Mouse (Mus musculus) thymus, postnatal 0 days (tissue): ENCODE measurements at regions not wholly inside any gene's neighbourhood (a gene's known extent, or its start where the extent isn't known, plus 50 kb on each side); places are given as distances from the start of the nearest gene placed in this dataset.

ENCODE experiments used
- DNase-seq: peaks from one replicate; pipeline ENCODE4 v3.0.0-alpha.2; 2015; ENCODE audit warnings: low spot score

DNA sequence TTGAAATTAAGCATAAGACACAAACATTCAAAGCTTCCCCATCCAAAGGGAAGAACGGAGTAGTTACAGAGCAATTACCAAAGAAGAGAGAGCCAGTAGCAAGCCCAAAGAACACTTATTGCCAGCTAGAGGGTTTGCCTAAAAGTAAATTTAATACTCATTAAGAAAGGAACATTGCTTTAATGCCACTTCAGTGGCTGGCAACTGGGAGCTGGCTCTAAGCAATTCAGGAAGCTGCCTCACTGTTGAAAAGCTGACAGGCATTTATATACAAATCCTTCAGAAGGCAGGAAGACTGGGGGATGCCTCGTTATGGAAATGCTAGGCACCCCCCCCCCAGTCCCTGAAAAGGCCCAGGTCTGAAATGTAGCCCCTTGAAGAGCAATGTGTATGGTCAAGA, 310.6 kb upstream of the Id4 start:
- no peak for DNase-seq

GRCm38 (mm10) chr13:47951043-47951442, 310.0 kb upstream of the Id4 start:
- no peak for DNase-seq

DNA sequence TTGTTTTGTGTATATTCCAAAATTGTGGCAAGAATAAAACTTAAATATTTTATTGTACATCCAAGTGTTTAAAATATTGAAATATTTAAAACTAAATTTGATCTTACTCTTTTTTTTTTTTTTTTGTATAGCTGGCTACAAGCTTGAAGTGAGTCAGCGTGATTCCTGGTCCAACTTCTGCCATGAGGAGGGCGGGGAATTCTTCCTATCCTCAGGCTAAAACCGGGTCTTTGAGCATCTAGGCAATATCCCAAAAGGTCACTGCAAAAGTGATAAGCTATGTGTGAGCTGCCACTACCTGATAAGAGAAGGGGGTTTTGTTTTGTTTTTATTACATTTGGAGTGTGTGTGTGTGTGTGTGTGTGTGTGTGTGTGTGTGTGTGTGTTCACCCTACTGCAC, 308.1 kb upstream of the Id4 start:
- no peak for DNase-seq

- DNase-seq: no peak
Measured at GRCm38 (mm10) chr13:47953776-47954175, 307.3 kb upstream of the Id4 start.

- DNase-seq: no peak
Measured at GRCm38 (mm10) chr13:47955504-47955903, 305.5 kb upstream of the Id4 start.

DNA sequence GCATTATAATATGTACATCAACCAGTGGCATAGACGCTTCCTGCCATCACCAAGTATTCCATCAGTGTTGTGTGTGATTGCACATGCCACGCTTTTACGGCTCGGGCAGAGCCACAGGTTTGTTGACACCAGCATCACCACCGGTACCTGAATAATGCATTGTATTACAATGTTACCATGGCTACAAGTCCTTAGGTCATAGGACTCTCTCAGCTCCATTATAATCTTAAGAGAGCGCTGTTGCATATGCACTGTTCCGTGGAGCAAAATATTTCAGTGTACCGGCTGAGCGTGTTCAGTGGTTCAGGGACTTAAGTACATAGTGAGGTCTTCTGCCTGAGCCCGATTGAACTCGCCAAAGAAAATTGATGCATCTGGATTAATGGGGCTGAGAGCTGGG, 303.4 kb upstream of the Id4 start:
- DNase-seq: no peak

DNA sequence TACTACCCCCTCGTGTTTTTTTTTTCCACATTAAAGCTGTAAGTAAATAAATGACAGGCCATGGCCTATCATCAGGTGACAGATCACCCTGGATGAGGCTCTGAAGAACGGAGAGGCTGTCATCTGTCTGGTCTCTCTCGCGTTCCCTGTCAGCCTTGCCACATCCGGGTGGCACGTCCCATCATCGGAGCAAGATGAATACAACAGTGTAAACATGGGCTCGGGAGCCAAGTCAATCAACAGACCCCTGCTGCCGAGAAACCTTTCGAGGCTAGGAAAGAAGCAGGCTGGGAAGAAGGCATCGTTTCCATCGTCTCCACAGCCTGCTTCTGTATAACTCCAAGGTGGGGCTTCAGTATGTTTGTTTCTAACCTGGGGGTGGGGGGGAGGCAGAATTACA, 286.8 kb upstream of the Id4 start:
- DNase-seq: no peak

DNA sequence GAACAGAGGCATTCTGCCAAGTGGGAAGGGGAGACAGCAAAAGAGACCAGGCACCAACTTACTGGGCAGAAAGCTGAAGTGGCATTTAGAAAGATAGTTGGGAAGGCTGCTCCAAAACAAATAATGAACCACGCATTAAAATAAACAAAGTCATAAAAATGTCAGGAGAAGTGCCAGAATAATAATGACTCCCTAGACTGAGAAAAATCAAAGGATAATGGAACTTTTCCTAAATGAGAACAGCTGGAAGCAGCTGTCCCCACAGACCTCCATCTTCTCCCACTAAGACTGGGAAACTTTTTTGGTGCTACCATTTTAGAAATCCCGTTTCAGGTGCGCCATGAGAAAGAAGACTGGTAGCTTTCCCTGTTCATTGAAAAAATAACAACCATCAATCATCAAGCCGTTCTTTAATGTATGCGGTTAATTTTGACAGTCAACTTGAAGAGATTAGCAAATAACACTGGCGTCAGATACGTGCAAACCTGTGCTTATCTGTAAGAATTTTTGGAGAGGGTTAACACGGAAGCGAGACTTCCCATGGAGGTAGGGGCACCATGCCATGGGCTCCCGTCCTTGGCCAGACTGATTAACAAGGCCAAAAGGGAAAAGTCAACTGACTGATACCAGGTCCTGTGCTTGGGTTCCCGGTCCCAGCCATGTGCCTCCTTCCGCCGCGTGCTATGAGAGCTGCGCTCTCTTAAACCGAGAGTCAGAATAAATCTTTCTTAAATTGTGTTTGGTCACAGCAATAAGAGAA, 286.1 kb upstream of the Id4 start:
- no peak for DNase-seq

GRCm38 (mm10) chr13:47998495-47998894, 262.5 kb upstream of the Id4 start:
- no peak for DNase-seq

GRCm38 (mm10) chr13:47999399-47999798, 261.6 kb upstream of the Id4 start:
- no peak for DNase-seq

GRCm38 (mm10) chr13:48003126-48003525, 257.9 kb upstream of the Id4 start:
- DNase-seq: no peak

- DNase-seq: no peak
Measured at GRCm38 (mm10) chr13:48013336-48013750, 247.7 kb upstream of the Id4 start.

GRCm38 (mm10) chr13:48015296-48015695, 245.7 kb upstream of the Id4 start:
- no peak for DNase-seq

GRCm38 (mm10) chr13:48016051-48016450, 245.0 kb upstream of the Id4 start:
- no peak for DNase-seq

- no peak for DNase-seq
Measured at GRCm38 (mm10) chr13:48016606-48017005, 244.4 kb upstream of the Id4 start.

GRCm38 (mm10) chr13:48017649-48018048, 243.4 kb upstream of the Id4 start:
- no peak for DNase-seq

- no peak for DNase-seq
Measured at GRCm38 (mm10) chr13:48018606-48019005, 242.4 kb upstream of the Id4 start.

GRCm38 (mm10) chr13:48022958-48023615, 237.9 kb upstream of the Id4 start:
- DNase-seq: no peak

DNA sequence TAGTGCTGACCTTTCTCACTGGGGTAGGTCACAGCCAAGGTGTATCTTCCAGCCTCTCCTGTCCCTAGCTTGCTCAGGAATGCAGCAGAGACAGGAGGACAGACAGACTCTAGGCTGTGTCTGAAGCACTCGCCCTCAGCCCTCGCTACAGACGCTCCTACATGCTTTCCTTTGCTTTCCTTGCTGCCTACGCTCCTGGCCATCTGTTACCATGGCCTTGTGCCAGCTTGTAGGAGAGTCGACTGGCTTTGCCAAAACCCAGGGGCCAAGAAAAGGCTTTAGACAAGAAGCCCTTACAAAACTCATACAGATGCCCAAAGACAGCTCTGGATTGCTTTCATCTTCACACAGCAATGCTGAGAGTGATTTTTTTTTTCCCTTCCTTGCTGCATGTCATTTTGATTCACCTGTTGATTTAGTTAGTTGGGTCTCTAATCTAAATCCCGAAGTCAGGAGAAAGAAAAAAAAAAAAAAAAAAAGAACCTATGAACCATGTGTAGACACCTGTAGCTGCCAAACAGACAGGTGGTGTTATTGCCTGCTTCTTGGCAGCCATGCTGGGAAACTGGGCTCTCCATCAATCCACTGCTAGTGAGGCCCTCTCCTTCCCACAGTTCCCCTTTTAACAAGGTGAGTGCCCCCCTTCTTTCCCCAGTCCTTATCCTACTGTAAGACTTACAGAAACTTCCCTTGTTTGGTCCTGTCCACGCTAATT, 233.1 kb upstream of the Id4 start:
- no peak for DNase-seq

GRCm38 (mm10) chr13:48031491-48031890, 229.5 kb upstream of the Id4 start:
- no peak for DNase-seq

- DNase-seq: no peak
Measured at GRCm38 (mm10) chr13:48042172-48042571, 218.9 kb upstream of the Id4 start.

DNA sequence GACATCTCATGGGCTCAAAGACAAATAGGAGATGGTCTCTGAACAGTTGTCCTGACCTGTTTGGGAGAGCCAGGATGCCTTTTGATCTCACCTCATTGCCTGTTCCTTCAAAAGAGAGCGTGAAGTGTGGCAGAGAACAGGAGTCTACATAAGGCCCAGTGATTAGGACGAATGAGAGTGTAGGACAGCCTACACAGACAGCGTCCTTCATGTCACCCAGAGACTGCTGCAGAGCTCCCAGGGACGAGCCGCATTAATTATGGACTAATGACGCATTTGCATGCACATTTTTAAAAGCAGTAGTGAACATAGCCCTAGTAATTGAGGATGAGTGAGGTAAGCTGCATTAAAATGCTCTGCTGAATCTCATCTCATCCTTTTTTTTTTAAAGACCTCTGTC, 218.5 kb upstream of the Id4 start:
- DNase-seq: no peak
